Mouse (Mus musculus): ENCODE data around the gene Nudt15. TPM values are rescaled to one million over a fixed set of nuclear protein-coding genes. Genes with fewer than 3 reads are reported as not detected.

Nudt15 gene
- polyA plus RNA-seq, 1 experiment: 2.2 TPM

GRCm38 (mm10) chr14:73470593-73470992 lies 77.4 kb downstream of the Nudt15 start:
- DNase-seq (ENCODE audit: low spot score): no peak

DNA sequence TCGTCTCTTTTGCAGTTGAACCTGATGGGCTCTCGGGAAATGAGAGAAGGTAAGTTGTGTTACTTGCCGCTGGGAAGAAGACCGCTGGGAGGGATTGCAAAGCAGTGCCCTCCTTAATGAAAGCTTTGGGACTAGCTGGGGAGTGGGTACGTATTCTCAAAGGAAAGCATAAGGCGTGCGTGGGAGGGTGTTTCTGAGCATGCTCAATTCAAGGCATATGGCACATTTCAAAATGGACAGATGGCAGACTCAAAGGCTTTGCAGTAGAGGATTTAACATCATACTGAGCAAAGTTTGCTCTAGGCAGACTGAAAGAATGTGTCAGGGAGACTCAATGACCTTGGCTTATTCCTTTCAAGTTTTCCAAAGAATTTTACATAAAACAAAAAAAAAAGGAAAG lies 78.5 kb downstream of the Nudt15 start:
- no peak for DNase-seq (ENCODE audit: low spot score)

Other genes with a start within 250 kb of the Nudt15 start
- gene Rb1, start 222.4 kb downstream of the Nudt15 start, polyA plus RNA-seq (2012; rRNA removed): 12.8 and 13.7 TPM in 2 replicates
- gene Itm2b, start 163.0 kb downstream of the Nudt15 start, polyA plus RNA-seq (2012; rRNA removed): 1,620 and 1,700 TPM in 2 replicates
- 30.3 and 35.6 TPM in 2 replicates for gene Med4, start 38.2 kb downstream of the Nudt15 start, polyA plus RNA-seq (2012; rRNA removed)
- gene Sucla2, start 22.9 kb downstream of the Nudt15 start, polyA plus RNA-seq (2012; rRNA removed): 76.3 and 78.1 TPM in 2 replicates
- gene Gm21750, start 113.0 kb upstream of the Nudt15 start, polyA plus RNA-seq (2012; rRNA removed): not detected in 2 replicates